Mouse (Mus musculus) embryonic facial prominence, embryonic 10.5 days (tissue): ENCODE results near the gene Emb. TPM values are rescaled to one million over a fixed set of nuclear protein-coding genes. Genes with fewer than 3 reads are reported as not detected.

Experiments used
- DNase-seq: peaks from one replicate; pipeline ENCODE4 v3.0.0-alpha.2; 2017; ENCODE audit warnings: low spot score
- H3K27ac ChIP-seq: fragments of 300-500 bp; sonication (generic); replicated peaks from 2 replicates; pipeline ENCODE4 v1.5.1; 2016; ENCODE audit warnings: mild to moderate bottlenecking
- H3K27me3 ChIP-seq: fragments of 300-500 bp; sonication (generic); replicated peaks from 2 replicates; pipeline ENCODE4 v1.6.1; 2016; ENCODE audit warnings: low read depth, mild to moderate bottlenecking; ENCODE audit not compliant: poor library complexity, severe bottlenecking
- H3K36me3 ChIP-seq: fragments of 300-500 bp; sonication (generic); replicated peaks from 2 replicates; pipeline ENCODE4 v1.6.1; 2016; ENCODE audit warnings: mild to moderate bottlenecking, moderate library complexity
- H3K4me1 ChIP-seq: fragments of 300-500 bp; sonication (generic); 2 replicates; pipeline ENCODE4 v1.6.1; 2016
- H3K4me3 ChIP-seq: fragments of 300-500 bp; sonication (generic); 2 replicates; pipeline ENCODE4 v1.5.1; 2016; ENCODE audit warnings: mild to moderate bottlenecking, moderate library complexity
- H3K9me3 ChIP-seq: fragments of 300-500 bp; sonication (generic); 2 replicates; pipeline ENCODE4 v1.6.1; 2016; ENCODE audit warnings: mild to moderate bottlenecking
- WGBS: fragments of 180-500 bp; shearing (Covaris S2); methylation state at CpG from one replicate; pipeline ENCODE4 v1.1.7; 2016; 5-methylcytosine and 5-hydroxymethylcytosine counted together
- polyA plus RNA-seq: library from polyadenylated mRNA; unstranded; fragments of >200 nt; fragmentation: Nextera tagmentation; extraction: Ambion mirVana; gene quantifications from 2 replicates; pipeline ENCODE4 v1.2.1, GENCODE M21; 2016

Emb gene
- polyA plus RNA-seq, 1 experiment from 2014 or later, result 49.2 TPM

GRCm38 (mm10) chr13:117225561-117225960 is 17.2 kb downstream of the Emb start:
- Histone ChIP-seq H3K4me1 (peaks cover 16% of the 10 kb centered on the region), H3K27ac (no peak overlapping the region), H3K27me3 (no peaks in the 10 kb centered on the region), H3K4me3 (no peak overlapping the region), H3K9me3 (no peaks in the 10 kb centered on the region), H3K36me3 (no peaks in the 10 kb centered on the region; the same call in 1 of the 2 replicates)
- no peak for DNase-seq
- WGBS, result 80% methylated on average over 6 of the region's 6 CpGs

DNA sequence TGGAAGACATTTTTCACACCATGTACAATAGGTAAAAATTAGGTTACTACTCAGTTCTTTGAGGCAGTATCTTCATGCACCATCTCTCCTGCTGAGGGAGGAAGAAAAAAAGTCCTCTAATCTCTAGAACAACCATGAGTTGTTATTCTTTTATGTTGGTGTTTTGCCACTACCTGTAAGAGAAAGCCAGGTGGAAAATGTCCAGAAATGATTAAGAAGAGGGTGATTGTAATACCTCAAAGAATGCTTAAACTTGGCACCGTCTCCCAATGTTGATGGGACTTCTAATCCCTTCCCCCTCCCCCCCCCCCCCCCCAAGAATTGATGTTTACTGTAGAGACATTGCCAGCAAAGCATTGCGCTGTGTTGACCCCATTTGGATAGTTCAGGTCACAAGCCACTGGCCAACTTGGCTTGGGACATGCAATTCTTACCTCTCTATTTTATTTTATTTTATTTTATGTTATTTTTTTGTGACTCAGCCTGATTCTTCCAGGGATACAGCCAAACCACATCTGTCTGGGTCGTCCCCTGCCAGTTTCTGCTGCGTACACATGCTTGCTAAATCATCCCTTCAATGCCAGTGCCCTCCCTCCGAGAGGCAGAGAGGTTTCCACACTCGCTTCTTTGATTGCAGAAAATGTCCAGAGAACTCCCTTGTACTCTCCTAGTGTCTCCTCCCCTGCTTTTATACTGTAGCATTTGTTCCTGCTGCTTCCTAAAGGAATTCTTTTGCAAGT is 22.2 kb downstream of the Emb start:
- H3K27me3 ChIP-seq, result no peaks in the 10 kb centered on the region
- DNase-seq, result no peak
- no peak overlapping the region for H3K27ac ChIP-seq
- H3K4me3 ChIP-seq, result no peak overlapping the region
- peaks cover 18% of the 10 kb centered on the region for H3K4me1 ChIP-seq
- H3K9me3 ChIP-seq, result no peaks in the 10 kb centered on the region
- WGBS, result 87% methylated on average over 6 of the region's 6 CpGs
- no peaks in the 10 kb centered on the region; the same call in 1 of the 2 replicates for H3K36me3 ChIP-seq

DNA sequence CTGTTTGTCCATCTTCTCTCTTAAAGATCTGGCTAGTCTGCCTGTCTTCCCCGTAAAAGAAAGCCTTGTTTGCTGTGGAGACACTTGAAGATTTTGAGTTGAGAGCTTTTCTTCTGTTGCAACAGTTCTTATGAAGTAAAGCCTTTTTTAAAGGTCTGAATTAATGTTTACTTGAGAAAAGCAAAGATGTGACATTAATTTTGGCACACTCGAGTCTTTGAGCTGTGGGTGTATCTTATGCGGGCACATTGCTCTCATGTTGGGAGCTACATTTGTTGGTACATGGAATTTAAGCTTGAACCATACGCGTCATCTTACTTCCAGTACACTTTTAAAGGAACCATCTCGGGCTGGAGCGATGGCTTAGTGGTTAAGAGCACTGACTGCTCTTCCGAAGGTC is 25.5 kb downstream of the Emb start:
- H3K27me3 ChIP-seq, result no peaks in the 10 kb centered on the region
- WGBS, result 93% methylated on average over 8 of the region's 8 CpGs
- H3K27ac ChIP-seq, result no peak overlapping the region; the same call in 1 of the 2 replicates
- H3K36me3 ChIP-seq, result peaks cover 2% of the 10 kb centered on the region; the same call in 1 of the 2 replicates
- no peak overlapping the region for H3K4me3 ChIP-seq
- H3K4me1 ChIP-seq, result peaks cover 26% of the 10 kb centered on the region
- DNase-seq, result no peak
- no peaks in the 10 kb centered on the region for H3K9me3 ChIP-seq

- no peak overlapping the region for H3K27ac ChIP-seq
- H3K36me3 ChIP-seq, result peaks cover 2% of the 10 kb centered on the region; the same call in 1 of the 2 replicates
- H3K9me3 ChIP-seq, result no peaks in the 10 kb centered on the region
- DNase-seq, result no peak
- H3K4me1 ChIP-seq, result peaks cover 26% of the 10 kb centered on the region
- H3K27me3 ChIP-seq, result no peaks in the 10 kb centered on the region
- no peak overlapping the region for H3K4me3 ChIP-seq
- whole genome bisulfite sequencing, result 80% methylated on average over 7 of the region's 7 CpGs
Measured at GRCm38 (mm10) chr13:117234486-117234885, 26.1 kb downstream of the Emb start.

GRCm38 (mm10) chr13:117235530-117236212 is 27.3 kb downstream of the Emb start:
- Histone ChIP-seq H3K27me3 (no peaks in the 10 kb centered on the region), H3K9me3 (no peaks in the 10 kb centered on the region), H3K4me1 (peaks cover 26% of the 10 kb centered on the region), H3K27ac (peak overlapping the region; percentile 63), H3K4me3 (no peak overlapping the region), H3K36me3 (peaks cover 5% of the 10 kb centered on the region; the same call in 1 of the 2 replicates)
- peak; percentile 85 for DNase-seq
- WGBS, result 39% methylated on average over 11 of the region's 11 CpGs

- peaks cover 18% of the 10 kb centered on the region for H3K4me1 ChIP-seq
- H3K27ac ChIP-seq, result 0 out of 2 replicates have a peak overlapping the region, but pooled peaks have one; percentile 30
- H3K9me3 ChIP-seq, result no peaks in the 10 kb centered on the region
- WGBS, result 93% methylated on average over 4 of the region's 4 CpGs
- no peak for DNase-seq
- H3K4me3 ChIP-seq, result no peak overlapping the region
- no peaks in the 10 kb centered on the region for H3K27me3 ChIP-seq
- H3K36me3 ChIP-seq, result peaks cover 5% of the 10 kb centered on the region; the same call in 1 of the 2 replicates
Measured at GRCm38 (mm10) chr13:117237111-117237510, 28.8 kb downstream of the Emb start.

- Histone ChIP-seq H3K9me3 (no peaks in the 10 kb centered on the region), H3K4me1 (0 out of 2 replicates have a peak, but pooled peaks cover 3% of the 10 kb centered on the region), H3K27ac (no peak overlapping the region), H3K36me3 (0 out of 2 replicates have a peak, but pooled peaks cover 5% of the 10 kb centered on the region), H3K27me3 (no peaks in the 10 kb centered on the region), H3K4me3 (no peak overlapping the region)
- DNase-seq, result no peak
- 91% methylated on average over 3 of the region's 3 CpGs for WGBS
Measured at GRCm38 (mm10) chr13:117242063-117242462, 33.7 kb downstream of the Emb start.

GRCm38 (mm10) chr13:117242621-117243020 is 34.3 kb downstream of the Emb start:
- Histone ChIP-seq H3K4me1 (0 out of 2 replicates have a peak, but pooled peaks cover 3% of the 10 kb centered on the region), H3K9me3 (no peaks in the 10 kb centered on the region), H3K27me3 (no peaks in the 10 kb centered on the region), H3K4me3 (no peak overlapping the region), H3K36me3 (0 out of 2 replicates have a peak, but pooled peaks cover 5% of the 10 kb centered on the region), H3K27ac (no peak overlapping the region)
- no peak for DNase-seq
- 89% methylated on average over 5 of the region's 5 CpGs for WGBS

- no peaks in the 10 kb centered on the region for H3K9me3 ChIP-seq
- H3K27ac ChIP-seq, result no peak overlapping the region
- no peaks in the 10 kb centered on the region for H3K4me1 ChIP-seq
- H3K27me3 ChIP-seq, result no peaks in the 10 kb centered on the region
- H3K36me3 ChIP-seq, result peaks cover 6% of the 10 kb centered on the region
- H3K4me3 ChIP-seq, result no peak overlapping the region
- WGBS, result 89% methylated on average over 4 of the region's 4 CpGs
- no peak for DNase-seq
Measured at GRCm38 (mm10) chr13:117260704-117261103, 52.4 kb downstream of the Emb start.

- no peak overlapping the region for H3K4me3 ChIP-seq
- no peak for DNase-seq
- no peak overlapping the region for H3K27ac ChIP-seq
- H3K4me1 ChIP-seq, result no peaks in the 10 kb centered on the region
- no peaks in the 10 kb centered on the region for H3K27me3 ChIP-seq
- H3K36me3 ChIP-seq, result peaks cover 32% of the 10 kb centered on the region
- H3K9me3 ChIP-seq, result no peaks in the 10 kb centered on the region
- WGBS, result 59% methylated on average over 2 of the region's 2 CpGs
Measured at GRCm38 (mm10) chr13:117266156-117266555, 57.8 kb downstream of the Emb start.

DNA sequence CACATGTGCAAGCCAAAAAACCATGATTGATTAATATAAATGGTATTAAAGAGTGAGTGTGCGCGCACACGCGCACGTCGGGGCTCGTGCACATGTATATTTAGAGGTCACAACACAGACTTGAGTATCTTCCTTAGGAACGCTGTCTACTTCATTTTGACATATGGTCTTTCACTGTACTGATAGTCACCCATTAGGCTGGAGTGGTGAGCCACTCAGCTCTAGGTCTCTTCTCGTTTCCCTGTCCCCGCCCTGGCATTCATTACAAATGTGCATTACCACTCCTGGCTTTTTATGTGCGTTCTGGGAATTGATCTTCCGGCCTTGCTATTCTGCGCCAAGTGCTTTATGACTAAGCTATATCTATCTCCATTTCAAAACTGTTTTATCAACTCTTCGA is 59.6 kb downstream of the Emb start:
- 96% methylated on average over 14 of the region's 14 CpGs for WGBS
- DNase-seq, result no peak
- H3K36me3 ChIP-seq, result peaks cover 36% of the 10 kb centered on the region

GRCm38 (mm10) chr13:117284036-117284435 is 75.7 kb downstream of the Emb start:
- H3K9me3 ChIP-seq, result no peaks in the 10 kb centered on the region
- H3K4me1 ChIP-seq, result no peaks in the 10 kb centered on the region
- H3K27me3 ChIP-seq, result no peaks in the 10 kb centered on the region
- DNase-seq, result no peak
- H3K4me3 ChIP-seq, result no peak overlapping the region
- WGBS, result 90% methylated on average over 4 of the region's 4 CpGs
- no peak overlapping the region for H3K27ac ChIP-seq
- H3K36me3 ChIP-seq, result no peaks in the 10 kb centered on the region

More for the DNA sequence above, 59.6 kb downstream of the Emb start:
- no peak overlapping the region for H3K27ac ChIP-seq
- no peaks in the 10 kb centered on the region for H3K4me1 ChIP-seq
- H3K9me3 ChIP-seq, result no peaks in the 10 kb centered on the region
- H3K4me3 ChIP-seq, result no peak overlapping the region
- H3K27me3 ChIP-seq, result no peaks in the 10 kb centered on the region
